Mouse (Mus musculus) thymus, postnatal 25 days (tissue): Measurements from ENCODE around the gene Dirc2.

Experiments
- DNase-seq: peaks from one replicate; pipeline ENCODE4 v3.0.0; 2022

The Dirc2 gene

GRCm38 (mm10) chr16:35678476-35678875 is 90.7 kb downstream of the Dirc2 start:
- no peak for DNase-seq

- DNase-seq: no peak
Measured at GRCm38 (mm10) chr16:35677511-35678113, 91.5 kb downstream of the Dirc2 start.

GRCm38 (mm10) chr16:35664847-35665246 is 104.3 kb downstream of the Dirc2 start:
- no peak for DNase-seq

GRCm38 (mm10) chr16:35663831-35664414 is 105.2 kb downstream of the Dirc2 start:
- no peak for DNase-seq

- DNase-seq: no peak
Measured at GRCm38 (mm10) chr16:35660222-35660621, 108.9 kb downstream of the Dirc2 start.

- no peak for DNase-seq
Measured at GRCm38 (mm10) chr16:35653951-35654350, 115.2 kb downstream of the Dirc2 start.

GRCm38 (mm10) chr16:35652706-35653105 is 116.5 kb downstream of the Dirc2 start:
- no peak for DNase-seq

GRCm38 (mm10) chr16:35652206-35652605 is 117.0 kb downstream of the Dirc2 start:
- DNase-seq: no peak

GRCm38 (mm10) chr16:35648862-35649261 is 120.3 kb downstream of the Dirc2 start:
- DNase-seq: no peak
